Mouse (Mus musculus) myocyte (in vitro differentiated cells): ENCODE data around the gene Rsad2. TPM values are rescaled to one million over a fixed set of nuclear protein-coding genes. Genes with fewer than 3 reads are reported as not detected.

Source experiments
- H3K27me3 ChIP-seq: one replicate; pipeline ENCODE4 v1.6.1; 2011; ENCODE audit not compliant: control insufficient read depth, insufficient read depth, insufficient read length
- H3K36me3 ChIP-seq: one replicate; pipeline ENCODE4 v1.6.1; 2011; ENCODE audit not compliant: control insufficient read depth, insufficient read depth
- H3K4me2 ChIP-seq: one replicate; pipeline ENCODE4 v1.6.1; 2011; ENCODE audit warnings: low read depth, control low read depth
- H3K4me3 ChIP-seq: one replicate; pipeline ENCODE4 v1.5.1; 2011; ENCODE audit warnings: mild to moderate bottlenecking, control low read depth, moderate library complexity
- H3K79me2 ChIP-seq: one replicate; pipeline ENCODE4 v1.6.1; 2011; ENCODE audit not compliant: control insufficient read depth, insufficient read depth
- H3ac ChIP-seq: one replicate; pipeline ENCODE4 v1.6.1; 2011; ENCODE audit not compliant: control insufficient read depth, insufficient read length
- CEBPB ChIP-seq: IDR thresholded peaks from 2 replicates; pipeline ENCODE4 v1.6.1; 2011; ENCODE audit warnings: mild to moderate bottlenecking, moderate library complexity; ENCODE audit not compliant: poor library complexity, insufficient read depth, severe bottlenecking
- E2F4 ChIP-seq: IDR thresholded peaks from one replicate; pipeline ENCODE4 v1.6.1; 2011; ENCODE audit warnings: mild to moderate bottlenecking, control low read depth, moderate library complexity; ENCODE audit not compliant: insufficient read depth
- MAX ChIP-seq: IDR thresholded peaks from one replicate; pipeline ENCODE4 v1.6.1; 2011; ENCODE audit warnings: low read depth, mild to moderate bottlenecking, control low read depth
- MYOD1 ChIP-seq, 3 experiments: IDR thresholded peaks; one replicate each; pipeline ENCODE4 v1.6.1; 2011; ENCODE audit warnings: control low read depth in 2 of 3, low read depth in 2 of 3, mild to moderate bottlenecking in 2 of 3, moderate library complexity in 1 of 3; ENCODE audit not compliant: insufficient read length in 2 of 3, control insufficient read depth in 1 of 3
- MYOG ChIP-seq, 3 experiments: IDR thresholded peaks; one replicate each; pipeline ENCODE4 v1.6.1; 2011; ENCODE audit warnings: control low read depth in 2 of 3, low read depth in 2 of 3, mild to moderate bottlenecking in 2 of 3; ENCODE audit not compliant: insufficient read length in 2 of 3, control insufficient read depth in 1 of 3, insufficient read depth in 1 of 3
- POLR2A ChIP-seq: IDR thresholded peaks from one replicate; pipeline ENCODE4 v1.6.1; 2011; ENCODE audit warnings: low read depth, mild to moderate bottlenecking, control low read depth, moderate library complexity; ENCODE audit not compliant: insufficient read length
- POLR2AphosphoS2 ChIP-seq: IDR thresholded peaks from one replicate; pipeline ENCODE4 v1.6.1; 2011; ENCODE audit warnings: low read depth, control low read depth; ENCODE audit not compliant: insufficient read length
- REST ChIP-seq: IDR thresholded peaks from one replicate; pipeline ENCODE4 v1.6.1; 2011; ENCODE audit warnings: mild to moderate bottlenecking, control low read depth, moderate library complexity; ENCODE audit not compliant: insufficient read depth, insufficient read length
- SRF ChIP-seq: IDR thresholded peaks from one replicate; pipeline ENCODE4 v1.6.1; 2011; ENCODE audit warnings: low read depth; ENCODE audit not compliant: control insufficient read depth, insufficient read length
- TCF12 ChIP-seq: IDR thresholded peaks from one replicate; pipeline ENCODE4 v1.6.1; 2011; ENCODE audit warnings: mild to moderate bottlenecking, control low read depth; ENCODE audit not compliant: poor library complexity, insufficient read depth, severe bottlenecking
- TCF3 ChIP-seq: IDR thresholded peaks from one replicate; pipeline ENCODE4 v1.6.1; 2011; ENCODE audit warnings: low read depth, control low read depth; ENCODE audit not compliant: insufficient read length
- USF1 ChIP-seq: IDR thresholded peaks from one replicate; pipeline ENCODE4 v1.6.1; 2011; ENCODE audit warnings: low read depth, mild to moderate bottlenecking, control low read depth, moderate library complexity
- polyA plus RNA-seq: library from polyadenylated mRNA; unstranded; fragments of >200 nt; fragmentation: generic; extraction: Trizol; gene quantifications from one replicate; pipeline ENCODE4 v1.2.1, GENCODE M21; 2012; ENCODE audit warnings: missing spikeins

Rsad2 gene
- polyA plus RNA-seq, 1 experiment: 0.05 TPM

DNA sequence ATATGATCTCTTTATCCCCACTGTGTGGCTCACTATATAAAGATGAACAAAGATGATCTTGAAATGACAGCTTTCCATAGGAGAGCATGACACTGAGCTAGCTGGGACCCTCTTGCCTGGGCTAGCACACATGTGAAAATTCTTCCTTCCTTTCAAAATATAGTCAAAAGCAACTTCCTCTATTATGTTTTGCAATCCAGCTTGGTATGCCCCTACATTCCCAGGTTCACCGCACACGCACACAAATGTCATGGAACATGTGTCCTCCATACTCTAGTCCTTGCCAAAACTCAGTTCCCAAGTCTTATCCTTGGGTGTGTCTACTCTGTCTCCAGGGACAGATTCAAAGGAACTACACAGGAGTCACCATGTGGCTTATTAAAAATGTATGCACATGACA lies 6.8 kb downstream of the Rsad2 start:
- no peak for TF ChIP-seq SRF
- TF ChIP-seq REST: no peak
- no peak for TF ChIP-seq POLR2AphosphoS2
- TF ChIP-seq POLR2A: no peak
- no peak for TF ChIP-seq MYOG (IDR thresholded peaks at IDR 0.05; ENCODE audit: control insufficient read depth in 1 of 3, insufficient read depth in 1 of 3, insufficient read length in 2 of 3, low read depth in 2 of 3)
- no peak for TF ChIP-seq CEBPB
- TF ChIP-seq TCF3: no peak
- no peak for TF ChIP-seq MAX
- TF ChIP-seq USF1: no peak
- TF ChIP-seq E2F4: no peak
- Histone ChIP-seq H3K79me2 (no peaks in the 10 kb centered on the region), H3ac (no peak overlapping the region), H3K4me2 (no peak overlapping the region), H3K4me3 (no peak overlapping the region), H3K36me3 (no peaks in the 10 kb centered on the region), H3K27me3 (no peaks in the 10 kb centered on the region)

DNA sequence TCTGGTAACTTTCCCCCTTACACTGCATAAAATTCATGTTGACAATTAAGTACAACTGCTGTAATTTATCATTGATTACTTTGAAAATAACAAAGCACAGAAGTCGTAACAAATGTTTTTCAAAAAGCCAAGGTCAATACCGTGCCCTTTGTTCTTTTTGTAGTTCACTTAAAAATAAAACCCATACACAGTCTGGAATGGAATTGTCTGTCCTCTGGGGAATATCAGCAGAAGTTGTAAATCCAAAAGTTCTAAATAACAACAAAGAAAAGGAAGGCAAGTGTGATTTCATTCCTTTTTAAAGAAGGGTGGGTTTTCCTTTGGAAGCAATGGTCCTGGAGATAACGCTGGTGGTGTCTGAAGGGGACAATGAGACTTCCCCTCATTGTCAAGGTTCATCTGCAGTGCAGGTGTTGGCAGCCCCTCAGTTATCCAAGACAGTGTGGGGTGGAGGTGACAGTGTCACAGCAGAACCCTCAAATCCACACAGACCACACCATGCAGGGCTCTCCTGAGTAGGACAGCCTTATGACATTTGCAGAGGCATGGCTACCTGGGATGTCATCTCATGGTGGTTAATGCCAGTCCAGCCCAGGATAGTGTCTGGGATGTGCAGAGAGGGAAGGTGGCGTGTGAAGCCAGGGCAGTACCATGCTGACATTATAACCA lies 9.7 kb downstream of the Rsad2 start:
- Histone ChIP-seq H3K4me2 (no peak overlapping the region), H3K79me2 (no peaks in the 10 kb centered on the region), H3K4me3 (no peak overlapping the region), H3K36me3 (no peaks in the 10 kb centered on the region), H3K27me3 (no peaks in the 10 kb centered on the region), H3ac (no peak overlapping the region)
- TF ChIP-seq TCF3: no peak
- TF ChIP-seq POLR2AphosphoS2: no peak
- TF ChIP-seq TCF12: no peak
- no peak for TF ChIP-seq SRF
- TF ChIP-seq USF1: no peak
- no peak for TF ChIP-seq MAX
- no peak for TF ChIP-seq MYOD1 (IDR thresholded peaks at IDR 0.05; ENCODE audit: control insufficient read depth in 1 of 3, insufficient read length in 2 of 3, low read depth in 2 of 3)
- TF ChIP-seq REST: no peak
- TF ChIP-seq CEBPB: no peak
- TF ChIP-seq E2F4: no peak
- no peak for TF ChIP-seq POLR2A
- no peak for TF ChIP-seq MYOG (IDR thresholded peaks at IDR 0.05; ENCODE audit: control insufficient read depth in 1 of 3, insufficient read depth in 1 of 3, insufficient read length in 2 of 3, low read depth in 2 of 3)

DNA sequence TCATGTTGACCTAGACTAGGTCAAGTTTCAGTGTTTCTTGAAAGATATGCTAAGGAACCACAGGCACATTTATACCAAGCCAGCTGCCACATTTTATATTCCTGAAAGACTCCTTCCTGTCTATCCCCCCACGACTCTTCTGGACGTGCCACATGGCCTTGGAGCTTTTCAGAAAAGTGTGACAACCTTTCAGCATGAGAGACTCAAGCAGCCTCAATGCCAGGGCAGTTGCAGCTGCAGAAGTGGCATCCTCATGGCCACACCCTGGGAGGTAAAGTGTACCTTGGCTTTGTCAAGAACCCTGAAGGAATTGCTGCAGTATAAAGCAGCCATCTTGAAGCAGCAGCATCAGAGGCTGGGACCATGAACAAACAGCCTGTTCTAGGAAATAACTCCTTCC lies 11.7 kb downstream of the Rsad2 start:
- Histone ChIP-seq H3K4me2 (no peak overlapping the region), H3K27me3 (no peaks in the 10 kb centered on the region), H3ac (no peak overlapping the region), H3K79me2 (no peaks in the 10 kb centered on the region), H3K36me3 (no peaks in the 10 kb centered on the region), H3K4me3 (no peak overlapping the region)
- no peak for TF ChIP-seq E2F4
- TF ChIP-seq POLR2AphosphoS2: no peak
- no peak for TF ChIP-seq TCF12
- TF ChIP-seq MAX: no peak
- no peak for TF ChIP-seq USF1
- TF ChIP-seq CEBPB: no peak
- TF ChIP-seq SRF: no peak

DNA sequence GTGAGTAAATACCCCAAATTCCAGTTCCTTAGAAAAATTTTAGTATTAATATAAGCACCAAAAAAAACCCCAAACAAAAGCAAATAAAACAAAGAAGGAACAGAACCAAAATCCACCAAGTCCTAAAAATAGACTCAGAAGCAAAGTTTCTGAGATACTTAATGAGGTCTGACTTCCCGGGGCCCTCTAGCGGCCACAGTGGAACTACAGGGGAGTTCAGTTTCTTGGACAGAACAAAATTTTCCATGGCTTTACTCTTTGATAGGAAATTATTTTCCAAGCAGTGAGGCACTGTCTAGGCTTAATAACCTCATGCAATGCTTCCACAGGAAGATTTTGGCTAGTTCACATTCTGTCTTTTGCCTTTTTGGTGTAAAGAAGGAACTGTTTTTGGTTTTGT lies 12.2 kb downstream of the Rsad2 start:
- H3K79me2 ChIP-seq: no peaks in the 10 kb centered on the region
- no peak overlapping the region for H3K4me2 ChIP-seq
- TF ChIP-seq TCF3 (no peak), USF1 (no peak), MYOD1 (IDR thresholded peaks at IDR 0.05; ENCODE audit: control insufficient read depth in 1 of 3, insufficient read length in 2 of 3, low read depth in 2 of 3) (no peak), REST (no peak), MYOG (IDR thresholded peaks at IDR 0.05; ENCODE audit: control insufficient read depth in 1 of 3, insufficient read depth in 1 of 3, insufficient read length in 2 of 3, low read depth in 2 of 3) (no peak), CEBPB (no peak), POLR2AphosphoS2 (no peak), E2F4 (no peak), MAX (no peak), TCF12 (no peak), SRF (no peak), POLR2A (no peak)
- H3ac ChIP-seq: no peak overlapping the region
- no peaks in the 10 kb centered on the region for H3K27me3 ChIP-seq
- H3K36me3 ChIP-seq: no peaks in the 10 kb centered on the region
- H3K4me3 ChIP-seq: no peak overlapping the region

DNA sequence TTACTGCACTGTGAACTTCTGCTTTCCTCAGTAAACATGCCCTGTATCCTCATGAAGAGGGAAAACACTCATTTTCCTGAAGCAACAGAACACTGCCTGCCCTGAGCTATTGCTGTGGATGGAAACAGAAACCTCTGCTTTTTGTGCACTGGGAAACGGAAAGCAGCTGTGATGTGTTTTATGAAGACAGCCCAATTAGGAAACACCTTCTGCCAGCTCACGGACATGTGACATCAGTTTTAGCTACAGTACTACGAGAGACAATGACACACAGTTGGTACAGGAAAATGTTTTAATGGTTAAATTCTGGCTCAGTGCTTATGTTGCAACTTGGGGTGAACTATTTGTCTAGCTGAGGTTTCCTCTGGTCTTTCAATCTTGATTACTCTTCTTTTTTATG lies 16.9 kb downstream of the Rsad2 start:
- Histone ChIP-seq H3K4me2 (no peak overlapping the region), H3K79me2 (no peaks in the 10 kb centered on the region), H3K27me3 (no peaks in the 10 kb centered on the region), H3K36me3 (no peaks in the 10 kb centered on the region), H3ac (no peak overlapping the region), H3K4me3 (no peak overlapping the region)
- TF ChIP-seq TCF3 (no peak), TCF12 (no peak), MYOG (IDR thresholded peaks at IDR 0.05; ENCODE audit: control insufficient read depth in 1 of 3, insufficient read depth in 1 of 3, insufficient read length in 2 of 3, low read depth in 2 of 3) (no peak), REST (no peak), MAX (no peak), USF1 (no peak)
